Mouse (Mus musculus): ENCODE data around the gene Gsap. TPM values are rescaled to one million over a fixed set of nuclear protein-coding genes. Genes with fewer than 3 reads are reported as not detected.
"Not testable (repeated sequence)": the region's sequence is repeated elsewhere in the genome, so short reads cannot be mapped to it uniquely, and the experiment has no call there.

Gsap gene
- total RNA-seq, 1 experiment from 2014 or later: 3.6 TPM

GRCm38 (mm10) chr5:21295683-21296082 is 109.6 kb downstream of the Gsap start:
- peak; percentile 60; the same call in 1 of the 2 replicates for ATAC-seq (replicated peaks; ENCODE audit: low read depth, poor library complexity, severe bottlenecking)

GRCm38 (mm10) chr5:21299076-21299755 is 113.2 kb downstream of the Gsap start:
- ATAC-seq (replicated peaks; ENCODE audit: low read depth, poor library complexity, severe bottlenecking): no peak

- ATAC-seq (replicated peaks; ENCODE audit: low read depth, poor library complexity, severe bottlenecking): no peak
These were observed 114.0 kb downstream of the Gsap start for GRCm38 (mm10) chr5:21300058-21300457.

- ATAC-seq (replicated peaks; ENCODE audit: low read depth, poor library complexity, severe bottlenecking): no peak
These were observed 115.0 kb downstream of the Gsap start for GRCm38 (mm10) chr5:21301011-21301410.

- ATAC-seq (replicated peaks; ENCODE audit: low read depth, poor library complexity, severe bottlenecking): no peak
These were observed 121.1 kb downstream of the Gsap start for GRCm38 (mm10) chr5:21307165-21307564.

GRCm38 (mm10) chr5:21314696-21315095 is 128.6 kb downstream of the Gsap start:
- ATAC-seq (replicated peaks; ENCODE audit: low read depth, poor library complexity, severe bottlenecking): no peak

- ATAC-seq (replicated peaks; ENCODE audit: low read depth, poor library complexity, severe bottlenecking): no peak
These were observed 134.1 kb downstream of the Gsap start for GRCm38 (mm10) chr5:21320138-21320537.

GRCm38 (mm10) chr5:21326494-21326893 is 140.4 kb downstream of the Gsap start:
- peak; percentile 93 for ATAC-seq (replicated peaks; ENCODE audit: low read depth, poor library complexity, severe bottlenecking)

GRCm38 (mm10) chr5:21328560-21328959 is 142.5 kb downstream of the Gsap start:
- no peak for ATAC-seq (replicated peaks; ENCODE audit: low read depth, poor library complexity, severe bottlenecking)

GRCm38 (mm10) chr5:21329672-21330665 is 143.9 kb downstream of the Gsap start:
- 0 out of 2 replicates have a peak, but pooled peaks have one; percentile 16 for ATAC-seq (replicated peaks; ENCODE audit: low read depth, poor library complexity, severe bottlenecking)

GRCm38 (mm10) chr5:21331656-21332055 is 145.6 kb downstream of the Gsap start:
- peak; percentile 28 for ATAC-seq (replicated peaks; ENCODE audit: low read depth, poor library complexity, severe bottlenecking)

- ATAC-seq (replicated peaks; ENCODE audit: low read depth, poor library complexity, severe bottlenecking): peak; percentile 94
These were observed 146.1 kb downstream of the Gsap start for GRCm38 (mm10) chr5:21332119-21332518.

GRCm38 (mm10) chr5:21342265-21342664 is 156.2 kb downstream of the Gsap start:
- not testable (repeated sequence) for ATAC-seq (replicated peaks; ENCODE audit: low read depth, poor library complexity, severe bottlenecking)

- ATAC-seq (replicated peaks; ENCODE audit: low read depth, poor library complexity, severe bottlenecking): no peak
These were observed 162.3 kb downstream of the Gsap start for GRCm38 (mm10) chr5:21348366-21348765.

- ATAC-seq (replicated peaks; ENCODE audit: low read depth, poor library complexity, severe bottlenecking): no peak
These were observed 165.6 kb downstream of the Gsap start for GRCm38 (mm10) chr5:21351678-21352077.

GRCm38 (mm10) chr5:21358648-21359047 is 172.6 kb downstream of the Gsap start:
- ATAC-seq (replicated peaks; ENCODE audit: low read depth, poor library complexity, severe bottlenecking): no peak

- no peak for ATAC-seq (replicated peaks; ENCODE audit: low read depth, poor library complexity, severe bottlenecking)
These were observed 177.3 kb downstream of the Gsap start for GRCm38 (mm10) chr5:21363343-21363742.
